Mouse (Mus musculus): ENCODE results near the gene 1700025G04Rik. TPM values are rescaled to one million over a fixed set of nuclear protein-coding genes. Genes with fewer than 3 reads are reported as not detected.
"Not testable (repeated sequence)": the region's sequence is repeated elsewhere in the genome, so short reads cannot be mapped to it uniquely, and the experiment has no call there.

Gene 1700025G04Rik
- polyA plus RNA-seq, 1 experiment from 2014 or later, result 17.3 TPM

DNA sequence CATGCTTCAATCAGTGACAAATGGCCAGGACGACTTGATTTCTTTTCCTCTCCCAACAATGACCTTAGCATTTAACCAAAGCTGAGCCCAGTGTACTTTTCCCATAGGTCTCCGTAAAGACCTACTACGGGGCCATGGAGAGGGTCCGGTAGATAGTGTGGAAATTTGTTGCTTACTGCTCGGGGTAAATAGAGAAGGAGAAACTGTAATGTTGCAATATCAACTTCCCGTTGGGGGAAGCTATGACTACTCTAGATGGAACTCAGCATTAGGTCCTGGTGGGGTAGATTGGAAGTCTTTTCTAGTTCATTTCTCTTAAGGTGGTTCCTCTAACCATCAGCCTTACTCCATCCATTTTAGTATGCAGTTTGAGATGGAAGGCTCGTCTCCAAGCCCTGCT, 270.7 kb downstream of the 1700025G04Rik start:
- no peak overlapping the region for H3K9ac ChIP-seq (ENCODE audit: low read length)
- 88% methylated on average over 7 of the region's 7 CpGs for WGBS
- H3K36me3 ChIP-seq (ENCODE audit: control insufficient read depth, insufficient read depth, low read length), result peaks cover 7% of the 10 kb centered on the region; the same call in 1 of the 2 replicates
- H3K4me2 ChIP-seq (ENCODE audit: low read depth, low read length), result no peak overlapping the region
- H3K9me3 ChIP-seq (replicated peaks; ENCODE audit: control insufficient read depth, low read length), result no peaks in the 10 kb centered on the region
- H3K27ac ChIP-seq (ENCODE audit: low read length), result no peak overlapping the region
- H3K27me3 ChIP-seq (ENCODE audit: control insufficient read depth, insufficient read depth, low read length), result no peaks in the 10 kb centered on the region
- no peak overlapping the region for H3K4me3 ChIP-seq (replicated peaks; ENCODE audit: low read length)
- ATAC-seq (ENCODE audit: insufficient read depth, low FRiP score), result no peak
- no peaks in the 10 kb centered on the region for H3K4me1 ChIP-seq (ENCODE audit: control insufficient read depth, insufficient read depth, low read length)

GRCm38 (mm10) chr1:151816051-151816450, 273.9 kb downstream of the 1700025G04Rik start:
- WGBS, result 84% methylated on average over 3 of the region's 3 CpGs
- no peak overlapping the region for H3K27ac ChIP-seq (ENCODE audit: low read length)

GRCm38 (mm10) chr1:151812004-151812712, 277.8 kb downstream of the 1700025G04Rik start:
- no peak overlapping the region for H3K4me2 ChIP-seq (ENCODE audit: low read depth, low read length)
- H3K9me3 ChIP-seq (replicated peaks; ENCODE audit: control insufficient read depth, low read length), result no peaks in the 10 kb centered on the region
- H3K9ac ChIP-seq (ENCODE audit: low read length), result no peak overlapping the region
- H3K4me1 ChIP-seq (ENCODE audit: control insufficient read depth, insufficient read depth, low read length), result no peaks in the 10 kb centered on the region
- no peak overlapping the region for H3K27ac ChIP-seq (ENCODE audit: low read length)
- peaks cover 5% of the 10 kb centered on the region; the same call in 1 of the 2 replicates for H3K36me3 ChIP-seq (ENCODE audit: control insufficient read depth, insufficient read depth, low read length)
- WGBS, result 88% methylated on average over 13 of the region's 13 CpGs
- no peak for ATAC-seq (ENCODE audit: insufficient read depth, low FRiP score)
- no peaks in the 10 kb centered on the region for H3K27me3 ChIP-seq (ENCODE audit: control insufficient read depth, insufficient read depth, low read length)
- no peak overlapping the region for H3K4me3 ChIP-seq (replicated peaks; ENCODE audit: low read length)

More at GRCm38 (mm10) chr1:151816051-151816450, 273.9 kb downstream of the 1700025G04Rik start:
- no peaks in the 10 kb centered on the region for H3K27me3 ChIP-seq (ENCODE audit: control insufficient read depth, insufficient read depth, low read length)
- H3K36me3 ChIP-seq (ENCODE audit: control insufficient read depth, insufficient read depth, low read length), result peaks cover 12% of the 10 kb centered on the region
- H3K4me1 ChIP-seq (ENCODE audit: control insufficient read depth, insufficient read depth, low read length), result no peaks in the 10 kb centered on the region
- ATAC-seq (ENCODE audit: insufficient read depth, low FRiP score), result no peak
- H3K4me3 ChIP-seq (replicated peaks; ENCODE audit: low read length), result no peak overlapping the region
- H3K9me3 ChIP-seq (replicated peaks; ENCODE audit: control insufficient read depth, low read length), result no peaks in the 10 kb centered on the region
- H3K9ac ChIP-seq (ENCODE audit: low read length), result no peak overlapping the region
- no peak overlapping the region for H3K4me2 ChIP-seq (ENCODE audit: low read depth, low read length)

- H3K27me3 ChIP-seq (ENCODE audit: control insufficient read depth, insufficient read depth, low read length), result no peaks in the 10 kb centered on the region
- H3K27ac ChIP-seq (ENCODE audit: low read length), result no peak overlapping the region
- 91% methylated on average over 16 of the region's 16 CpGs for whole genome bisulfite sequencing
- H3K9ac ChIP-seq (ENCODE audit: low read length), result no peak overlapping the region
- no peak overlapping the region for H3K4me3 ChIP-seq (replicated peaks; ENCODE audit: low read length)
- no peaks in the 10 kb centered on the region for H3K9me3 ChIP-seq (replicated peaks; ENCODE audit: control insufficient read depth, low read length)
- H3K36me3 ChIP-seq (ENCODE audit: control insufficient read depth, insufficient read depth, low read length), result peaks cover 5% of the 10 kb centered on the region; the same call in 1 of the 2 replicates
- no peaks in the 10 kb centered on the region for H3K4me1 ChIP-seq (ENCODE audit: control insufficient read depth, insufficient read depth, low read length)
- ATAC-seq (ENCODE audit: insufficient read depth, low FRiP score), result no peak
- H3K4me2 ChIP-seq (ENCODE audit: low read depth, low read length), result no peak overlapping the region
Observed at GRCm38 (mm10) chr1:151811456-151811855, 278.5 kb downstream of the 1700025G04Rik start.

- H3K27me3 ChIP-seq (ENCODE audit: control insufficient read depth, insufficient read depth, low read length), result no peaks in the 10 kb centered on the region
- no peak overlapping the region for H3K27ac ChIP-seq (ENCODE audit: low read length)
- H3K36me3 ChIP-seq (ENCODE audit: control insufficient read depth, insufficient read depth, low read length), result peaks cover 5% of the 10 kb centered on the region; the same call in 1 of the 2 replicates
- no peak overlapping the region for H3K9ac ChIP-seq (ENCODE audit: low read length)
- 82% methylated on average over 7 of the region's 7 CpGs for WGBS
- no peak for ATAC-seq (ENCODE audit: insufficient read depth, low FRiP score)
- no peaks in the 10 kb centered on the region for H3K4me1 ChIP-seq (ENCODE audit: control insufficient read depth, insufficient read depth, low read length)
- no peak overlapping the region for H3K4me3 ChIP-seq (replicated peaks; ENCODE audit: low read length)
- H3K9me3 ChIP-seq (replicated peaks; ENCODE audit: control insufficient read depth, low read length), result no peaks in the 10 kb centered on the region
- H3K4me2 ChIP-seq (ENCODE audit: low read depth, low read length), result no peak overlapping the region
Observed at GRCm38 (mm10) chr1:151810628-151811421, 279.1 kb downstream of the 1700025G04Rik start.

DNA sequence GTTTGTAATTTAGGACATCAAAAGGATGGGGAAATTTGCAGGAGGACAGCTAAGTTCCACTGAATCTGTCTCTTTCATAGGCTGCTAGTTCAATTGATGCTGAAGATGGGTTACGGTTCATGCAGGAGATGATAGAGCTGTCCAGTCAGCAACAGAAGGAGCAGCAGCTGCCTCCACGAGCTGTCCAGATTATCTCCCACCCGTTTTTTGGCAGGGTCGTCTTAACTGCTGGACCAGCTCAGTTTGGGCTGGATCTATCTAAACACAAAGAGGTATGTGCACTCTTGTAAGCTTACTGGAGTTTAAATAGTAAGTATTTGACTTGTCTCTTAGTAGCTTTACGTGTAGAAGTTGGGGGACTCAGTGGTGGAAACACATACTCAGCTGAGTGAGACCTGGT, 282.6 kb downstream of the 1700025G04Rik start:
- 66% methylated on average over 5 of the region's 5 CpGs for WGBS
- Histone ChIP-seq H3K4me1 (ENCODE audit: control insufficient read depth, insufficient read depth, low read length) (no peaks in the 10 kb centered on the region), H3K4me3 (replicated peaks; ENCODE audit: low read length) (no peak overlapping the region), H3K4me2 (ENCODE audit: low read depth, low read length) (no peak overlapping the region), H3K27me3 (ENCODE audit: control insufficient read depth, insufficient read depth, low read length) (no peaks in the 10 kb centered on the region), H3K27ac (ENCODE audit: low read length) (no peak overlapping the region), H3K9ac (ENCODE audit: low read length) (no peak overlapping the region), H3K36me3 (ENCODE audit: control insufficient read depth, insufficient read depth, low read length) (peaks cover 5% of the 10 kb centered on the region; the same call in 1 of the 2 replicates), H3K9me3 (replicated peaks; ENCODE audit: control insufficient read depth, low read length) (no peaks in the 10 kb centered on the region)
- no peak for ATAC-seq (ENCODE audit: insufficient read depth, low FRiP score)

DNA sequence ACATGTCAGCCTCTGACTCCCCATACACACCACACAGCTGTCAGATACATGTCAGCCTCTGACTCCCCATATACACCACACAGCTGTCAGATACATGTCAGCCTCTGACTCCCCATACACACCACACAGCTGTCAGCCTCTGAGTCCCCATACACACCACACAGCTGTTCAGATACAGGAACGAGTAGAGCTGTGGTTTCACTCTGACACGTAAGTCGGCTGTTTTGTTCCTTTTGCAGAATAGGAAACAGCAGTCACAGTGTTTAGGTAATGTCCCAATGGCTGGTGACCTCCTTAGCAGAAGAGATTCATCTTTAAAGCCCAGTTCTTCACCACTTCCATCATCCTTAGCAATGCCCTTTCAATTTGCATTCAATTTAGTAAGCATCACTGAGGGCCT, 287.1 kb downstream of the 1700025G04Rik start:
- H3K9ac ChIP-seq (ENCODE audit: low read length); H3K4me1 ChIP-seq (ENCODE audit: control insufficient read depth, insufficient read depth, low read length); H3K4me2 ChIP-seq (ENCODE audit: low read depth, low read length); H3K36me3 ChIP-seq (ENCODE audit: control insufficient read depth, insufficient read depth, low read length); H3K9me3 ChIP-seq (replicated peaks; ENCODE audit: control insufficient read depth, low read length); H3K27ac ChIP-seq (ENCODE audit: low read length); ATAC-seq (ENCODE audit: insufficient read depth, low FRiP score); H3K27me3 ChIP-seq (ENCODE audit: control insufficient read depth, insufficient read depth, low read length); H3K4me3 ChIP-seq (replicated peaks; ENCODE audit: low read length): not testable (repeated sequence)
- 59% methylated on average over 3 of the region's 3 CpGs for WGBS

Data from stomach, embryonic 16.5 days (tissue).